Mouse (Mus musculus) MEL-GATA-1-ER (cell line): ENCODE results near the gene Gm10203.
"Not testable (repeated sequence)": the region's sequence is repeated elsewhere in the genome, so short reads cannot be mapped to it uniquely, and the experiment has no call there.

Experiments used
- DNase-seq: peaks from one replicate; pipeline ENCODE4 v3.0.0-alpha.2; 2012; ENCODE audit warnings: low read depth; ENCODE audit errors: extremely low read depth

Gm10203 gene

DNA sequence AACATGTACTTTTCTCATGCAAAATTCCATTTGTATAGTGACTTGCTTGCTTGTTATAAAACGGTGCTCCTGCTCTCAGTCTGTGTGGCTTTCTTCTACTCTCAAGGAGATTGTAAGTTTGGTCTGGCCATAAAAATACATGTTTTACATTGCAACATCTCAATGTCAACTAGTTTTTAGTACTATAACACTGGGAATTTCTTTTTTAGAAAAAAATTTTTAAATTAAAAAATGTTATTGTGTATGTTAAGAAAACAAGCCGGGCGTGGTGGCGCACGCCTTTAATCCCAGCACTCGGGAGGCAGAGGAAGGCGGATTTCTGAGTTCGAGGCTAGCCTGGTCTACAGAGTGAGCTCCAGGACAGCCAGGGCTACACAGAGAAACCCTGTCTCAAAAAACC, at the start of gene Gm10203:
Gene Gm10203 (plus strand): TSS at position 301 of the 400 bp plus-strand sequence.
- DNase-seq: not testable (repeated sequence)

- DNase-seq: no peak
Observed at GRCm38 (mm10) chr6:149092406-149092805, 37.6 kb upstream of the Gm10203 start.

GRCm38 (mm10) chr6:149093465-149093864, 36.5 kb upstream of the Gm10203 start:
- DNase-seq: no peak

DNA sequence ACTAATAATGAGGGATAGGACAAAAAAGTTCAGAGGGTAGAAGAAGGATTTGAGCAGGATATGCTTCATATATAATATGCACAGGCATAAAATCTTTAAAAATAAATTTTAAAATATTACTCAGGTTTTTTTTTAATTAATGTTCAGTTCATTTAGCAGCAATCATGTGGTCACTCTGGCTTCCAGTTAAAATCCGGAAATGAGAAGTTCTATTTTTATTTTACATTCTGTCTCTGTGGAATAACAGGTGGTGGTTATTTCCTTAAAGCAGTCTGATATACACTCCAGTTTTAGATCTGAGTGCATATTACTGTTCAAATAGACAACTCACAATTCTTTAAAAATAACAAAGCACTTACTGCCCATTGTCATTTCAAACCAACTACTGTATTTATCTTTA, 35.4 kb upstream of the Gm10203 start:
- no peak for DNase-seq

- DNase-seq: no peak
Observed at GRCm38 (mm10) chr6:149095389-149095788, 34.6 kb upstream of the Gm10203 start.

DNA sequence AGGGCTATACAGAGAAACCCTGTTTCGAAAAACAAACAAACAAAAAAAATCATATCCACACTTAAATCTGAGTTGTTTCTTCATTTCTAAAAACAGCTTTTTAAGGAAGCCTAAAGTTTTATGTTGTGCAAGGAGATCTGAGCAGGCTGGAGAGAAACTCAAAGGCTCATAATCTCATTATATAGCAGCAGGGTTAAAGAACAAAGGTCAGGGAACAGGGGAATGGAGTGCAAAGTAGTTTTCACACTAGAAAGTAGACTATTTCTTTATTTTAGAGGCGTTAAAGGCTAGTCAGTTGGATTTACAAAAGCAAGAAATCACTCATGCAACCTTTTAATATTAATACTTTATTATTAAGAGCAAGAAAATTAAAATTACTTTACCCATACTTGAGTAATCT, 33.7 kb upstream of the Gm10203 start:
- no peak for DNase-seq

GRCm38 (mm10) chr6:149097276-149097675, 32.7 kb upstream of the Gm10203 start:
- DNase-seq: no peak

DNA sequence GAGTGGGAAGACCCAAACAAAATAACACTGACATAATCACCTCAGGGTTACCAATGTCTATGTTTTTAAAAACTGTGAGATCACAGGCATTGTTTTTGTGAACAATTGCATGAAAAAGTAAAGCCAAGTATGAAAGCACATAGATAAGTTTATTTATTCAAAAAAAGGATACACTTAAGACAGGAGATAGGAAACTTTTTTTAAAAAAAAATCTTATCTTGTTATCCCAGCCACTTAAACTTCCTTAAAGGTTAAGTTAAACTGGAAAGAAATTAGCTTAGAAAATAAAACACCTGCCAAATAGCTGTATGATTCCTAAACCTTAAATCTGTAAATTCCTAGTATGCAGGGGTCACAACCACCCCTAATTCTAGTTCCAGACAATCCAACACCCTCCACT, 31.0 kb upstream of the Gm10203 start:
- no peak for DNase-seq

GRCm38 (mm10) chr6:149100174-149101075, 29.5 kb upstream of the Gm10203 start:
- no peak for DNase-seq

DNA sequence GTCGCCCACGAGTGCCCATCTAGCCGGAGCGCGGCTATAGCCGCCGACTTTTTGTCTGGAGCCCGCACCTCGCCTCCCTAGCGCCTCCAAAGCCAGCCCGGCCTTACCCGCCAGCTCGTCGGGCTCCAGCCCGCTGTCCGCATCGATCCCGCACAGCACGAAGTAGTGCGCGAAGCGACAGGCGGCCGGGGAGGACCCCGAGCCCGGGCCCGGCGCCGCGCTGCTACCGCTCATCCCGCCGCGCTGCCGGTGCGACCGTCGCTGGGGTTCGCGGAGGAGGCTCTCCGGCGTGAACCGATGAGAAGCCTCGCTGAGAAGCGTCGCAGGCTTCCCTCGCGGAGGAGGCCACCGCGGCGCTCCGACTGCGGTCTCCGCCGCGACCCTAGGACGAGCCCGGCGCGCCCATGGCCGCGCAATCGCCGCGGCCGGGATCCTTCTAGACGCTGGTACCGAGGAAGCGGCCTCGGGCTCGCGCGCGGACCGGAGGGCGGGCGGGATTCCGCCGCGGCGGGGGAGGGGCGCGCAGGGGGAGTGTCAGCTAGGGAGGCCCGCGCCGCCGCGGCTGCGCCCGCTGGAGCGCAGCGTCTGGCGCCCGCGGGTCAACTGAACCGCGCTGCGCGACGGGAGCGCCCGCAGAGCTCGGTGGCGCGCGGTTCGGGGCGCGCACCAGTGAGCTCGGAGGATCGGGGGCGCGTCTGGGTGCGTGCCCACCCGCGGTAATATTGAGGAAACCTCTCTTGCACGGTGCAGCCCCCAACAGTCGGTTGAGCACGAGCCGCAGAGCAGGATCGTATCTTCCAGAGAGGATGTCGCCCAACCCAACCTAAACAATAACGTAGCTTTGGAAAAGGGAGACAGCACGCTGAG, 28.7 kb upstream of the Gm10203 start, which contains the start of gene Dennd5b:
Gene Dennd5b (minus strand): TSS at position 605 of the 867 bp plus-strand sequence.
- no peak for DNase-seq

GRCm38 (mm10) chr6:149101943-149102243, 28.1 kb upstream of the Gm10203 start:
- DNase-seq: no peak

GRCm38 (mm10) chr6:149103451-149103850, 26.5 kb upstream of the Gm10203 start:
- no peak for DNase-seq

DNA sequence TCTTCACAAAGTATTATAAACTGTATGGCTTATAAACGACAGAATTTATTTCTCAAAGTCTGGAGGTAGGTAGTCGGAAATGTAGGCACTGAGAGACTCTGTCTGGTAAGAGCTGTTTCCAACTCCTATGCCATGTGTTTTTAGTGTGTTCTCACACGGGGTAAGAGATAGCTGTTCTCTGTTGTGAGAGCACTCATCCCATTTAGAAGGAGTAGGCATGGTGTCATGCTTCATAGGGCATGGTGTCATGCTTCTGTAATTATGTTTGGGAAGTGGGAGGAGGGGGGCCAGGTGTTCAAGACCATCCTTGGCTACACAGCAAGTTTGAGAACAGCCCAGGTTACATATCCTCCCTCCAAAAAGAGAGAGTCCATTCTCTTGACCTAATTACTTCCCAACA, 22.4 kb upstream of the Gm10203 start:
- no peak for DNase-seq

- DNase-seq: no peak
Observed at GRCm38 (mm10) chr6:149108909-149109308, 21.1 kb upstream of the Gm10203 start.

GRCm38 (mm10) chr6:149116992-149117391, 13.0 kb upstream of the Gm10203 start:
- DNase-seq: no peak

GRCm38 (mm10) chr6:149118935-149119334, 11.0 kb upstream of the Gm10203 start:
- no peak for DNase-seq

- DNase-seq: peak; percentile 36
Observed at GRCm38 (mm10) chr6:149119853-149120252, 10.1 kb upstream of the Gm10203 start.

GRCm38 (mm10) chr6:149123042-149123441, 6.9 kb upstream of the Gm10203 start:
- DNase-seq: no peak

- DNase-seq: peak; percentile 67
Observed at GRCm38 (mm10) chr6:149126675-149127074, 3.3 kb upstream of the Gm10203 start.

DNA sequence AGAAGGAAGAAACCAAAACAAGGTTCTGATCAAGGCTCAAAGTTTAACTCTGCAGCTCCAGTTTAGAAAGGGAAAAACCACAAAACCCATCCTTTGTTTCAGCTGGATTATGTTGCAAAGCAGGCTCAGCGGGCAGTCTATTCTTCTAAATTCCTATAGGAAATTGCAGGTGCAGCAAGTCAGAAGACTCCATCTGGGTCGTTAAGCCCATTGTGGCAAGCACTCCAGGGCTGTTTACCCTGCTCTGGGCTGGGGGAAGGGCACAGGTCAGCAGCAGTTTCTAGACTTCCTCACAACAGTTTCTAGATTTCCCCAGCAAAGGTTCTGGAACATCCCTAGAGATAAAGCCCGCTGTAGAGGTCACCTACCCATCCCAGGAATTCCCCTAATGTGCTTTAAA, 1.1 kb downstream of the Gm10203 start:
- no peak for DNase-seq

- DNase-seq: peak; percentile 65
Observed at GRCm38 (mm10) chr6:149132311-149133077, 2.5 kb downstream of the Gm10203 start.
